Mouse (Mus musculus): ENCODE data around the gene Csrnp1. TPM values are rescaled to one million over a fixed set of nuclear protein-coding genes. Genes with fewer than 3 reads are reported as not detected.

Gene Csrnp1
- polyA plus RNA-seq, 2 experiments from 2014 or later = 22.7 to 89.4 TPM

- ATAC-seq = no peak
Measured at GRCm38 (mm10) chr9:119941861-119942260, 42.6 kb downstream of the Csrnp1 start.

- ATAC-seq = no peak
Measured at GRCm38 (mm10) chr9:119941407-119941806, 43.1 kb downstream of the Csrnp1 start.

- no peak for ATAC-seq
Measured at GRCm38 (mm10) chr9:119939646-119940045, 44.8 kb downstream of the Csrnp1 start.

- ATAC-seq = peak; percentile 65
Measured at GRCm38 (mm10) chr9:119938496-119938895, 46.0 kb downstream of the Csrnp1 start.

GRCm38 (mm10) chr9:119937005-119937773 lies 47.3 kb downstream of the Csrnp1 start, which contains the start of the genes Gorasp1 and Ttc21a:
TSS of gene Gorasp1 (minus strand) at chr9:119937565.
TSS of gene Ttc21a (plus strand) at chr9:119937606.
- ATAC-seq = peak; percentile 98

- ATAC-seq = no peak
Measured at GRCm38 (mm10) chr9:119933675-119934074, 50.8 kb downstream of the Csrnp1 start.

GRCm38 (mm10) chr9:119932358-119932757 lies 52.1 kb downstream of the Csrnp1 start:
- ATAC-seq = no peak

GRCm38 (mm10) chr9:119926497-119926896 lies 58.0 kb downstream of the Csrnp1 start:
- no peak for ATAC-seq

GRCm38 (mm10) chr9:119925729-119926128 lies 58.7 kb downstream of the Csrnp1 start:
- ATAC-seq = no peak

GRCm38 (mm10) chr9:119925120-119925657 lies 59.3 kb downstream of the Csrnp1 start:
- ATAC-seq = no peak

GRCm38 (mm10) chr9:119923462-119923861 lies 61.0 kb downstream of the Csrnp1 start:
- ATAC-seq = no peak

Other genes with a start within 250 kb of the Csrnp1 start
- 1 to 10 TPM in 1 of 2 experiments, under 1 TPM in 1; 0.83 to 1.1 TPM for gene Scn11a, start 159.2 kb downstream of the Csrnp1 start, polyA plus RNA-seq (2017; shearing (Covaris generic))
- 10 to 100 TPM; 38.6 to 46.9 TPM for gene Wdr48, start 89.8 kb downstream of the Csrnp1 start, polyA plus RNA-seq (2017; shearing (Covaris generic))
- gene Gorasp1, start 47.1 kb downstream of the Csrnp1 start, polyA plus RNA-seq (2017; shearing (Covaris generic)) = 1 to 10 TPM; 3.6 to 7.5 TPM
- under 1 TPM in 1 of 2 experiments, not detected in 1; 0.15 TPM for gene Ttc21a, start 47.1 kb downstream of the Csrnp1 start, polyA plus RNA-seq (2017; shearing (Covaris generic))
- gene Xirp1, start 38.9 kb upstream of the Csrnp1 start, polyA plus RNA-seq (2017; shearing (Covaris generic)) = not detected
- under 1 TPM in 1 of 2 experiments, not detected in 1; 0.15 TPM for gene Cx3cr1, start 85.2 kb upstream of the Csrnp1 start, polyA plus RNA-seq (2017; shearing (Covaris generic))
- 100 to 1,000 TPM in 1 of 2 experiments, 10 to 100 TPM in 1; 71.1 to 116 TPM for gene Ccr8, start 107.5 kb upstream of the Csrnp1 start, polyA plus RNA-seq (2017; shearing (Covaris generic))
- 10 to 100 TPM; 21.0 to 24.3 TPM for gene Slc25a38, start 125.7 kb upstream of the Csrnp1 start, polyA plus RNA-seq (2017; shearing (Covaris generic))
- gene Rpsa, start 143.0 kb upstream of the Csrnp1 start, polyA plus RNA-seq (2017; shearing (Covaris generic)) = 1,000 to 10,000 TPM; 3,019 to 3,169 TPM
- gene Mobp, start 165.0 kb upstream of the Csrnp1 start, polyA plus RNA-seq (2017; shearing (Covaris generic)) = under 1 TPM in 1 of 2 experiments, not detected in 1; 0.12 TPM

Data from CD4-positive, CD25-positive, alpha-beta regulatory T cell, adult 4 months (primary cell).